Mouse (Mus musculus): Measurements from ENCODE around the gene Specc1l. TPM values are rescaled to one million over a fixed set of nuclear protein-coding genes. Genes with fewer than 3 reads are reported as not detected.
A peak's percentile ranks its signal among the peaks of the same experiment; 100 is the strongest.

Specc1l gene
- polyA plus RNA-seq, 1 experiment from 2014 or later = 9.2 TPM

DNA sequence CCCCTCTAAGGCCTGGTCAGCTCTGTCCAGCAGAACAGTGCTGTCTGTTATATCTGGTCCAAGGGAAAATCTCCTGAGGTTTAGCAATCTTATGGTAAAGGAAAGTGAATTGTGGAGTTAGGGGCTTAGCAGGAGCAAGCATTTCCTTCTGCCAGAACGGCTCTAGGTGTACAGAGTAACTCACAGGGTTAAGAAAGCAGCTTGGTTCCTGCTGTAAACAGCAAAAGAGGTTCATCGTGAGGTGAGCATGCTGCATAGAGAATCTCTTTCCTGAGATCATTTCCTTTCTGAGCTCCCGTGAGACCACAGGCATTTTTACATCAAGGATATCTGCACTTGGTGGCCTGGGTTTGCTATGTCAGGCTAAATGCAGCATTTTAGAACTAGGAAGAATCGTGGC lies 83.1 kb downstream of the Specc1l start:
- Histone ChIP-seq H3K4me2 (replicated peaks; ENCODE audit: low read depth) (no peak overlapping the region), H3K27me3 (ENCODE audit: control insufficient read depth, insufficient read depth, low read length) (no peaks in the 10 kb centered on the region), H3K36me3 (ENCODE audit: control insufficient read depth, insufficient read depth, low read length) (peaks cover 6% of the 10 kb centered on the region; the same call in 1 of the 2 replicates), H3K4me1 (replicated peaks; ENCODE audit: control insufficient read depth, insufficient read depth) (no peaks in the 10 kb centered on the region), H3K9me3 (ENCODE audit: control insufficient read depth, low read length) (no peaks in the 10 kb centered on the region), H3K9ac (ENCODE audit: low read length) (no peak overlapping the region), H3K27ac (replicated peaks) (no peak overlapping the region), H3K4me3 (ENCODE audit: low read depth, low read length) (no peak overlapping the region)
- ATAC-seq (ENCODE audit: low FRiP score, low TSS enrichment) (no peak), DNase-seq (ENCODE audit: low spot score) (peak; percentile 7)
- WGBS = 67% methylated on average over 4 of the region's 4 CpGs
- TF ChIP-seq EP300 (optimal IDR thresholded peaks at IDR 0.05) (no peak), CTCF (IDR thresholded peaks at IDR 0.05; ENCODE audit: low read depth) (no peak)

DNA sequence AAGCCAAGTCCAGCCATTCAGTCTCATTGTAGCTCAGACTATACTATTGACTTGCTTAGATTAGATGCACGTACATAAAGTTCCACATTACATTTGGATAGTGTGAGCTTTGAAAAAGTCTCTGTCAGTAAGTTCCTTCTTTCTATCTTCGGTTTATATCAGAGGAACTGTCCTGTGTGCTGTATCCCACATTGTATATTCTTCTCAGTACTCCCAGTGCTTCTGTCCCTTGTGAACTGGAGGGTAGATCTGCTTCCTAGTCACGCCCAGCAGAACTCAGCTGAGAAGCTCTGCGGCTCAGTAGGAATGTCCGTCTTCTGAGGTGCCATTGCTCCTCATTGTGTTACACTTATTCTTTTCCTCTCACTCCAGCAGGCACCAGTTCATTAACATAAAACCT lies 86.7 kb downstream of the Specc1l start:
- Histone ChIP-seq H3K4me3 (ENCODE audit: low read depth, low read length) (no peak overlapping the region), H3K9ac (ENCODE audit: low read length) (no peak overlapping the region), H3K4me1 (replicated peaks; ENCODE audit: control insufficient read depth, insufficient read depth) (no peaks in the 10 kb centered on the region), H3K27me3 (ENCODE audit: control insufficient read depth, insufficient read depth, low read length) (no peaks in the 10 kb centered on the region), H3K27ac (replicated peaks) (no peak overlapping the region), H3K4me2 (replicated peaks; ENCODE audit: low read depth) (no peak overlapping the region), H3K9me3 (ENCODE audit: control insufficient read depth, low read length) (no peaks in the 10 kb centered on the region), H3K36me3 (ENCODE audit: control insufficient read depth, insufficient read depth, low read length) (peaks cover 18% of the 10 kb centered on the region)
- 92% methylated on average over 5 of the region's 5 CpGs for WGBS
- ATAC-seq (ENCODE audit: low FRiP score, low TSS enrichment) (no peak), DNase-seq (ENCODE audit: low spot score) (no peak)
- TF ChIP-seq EP300 (optimal IDR thresholded peaks at IDR 0.05) (no peak), CTCF (IDR thresholded peaks at IDR 0.05; ENCODE audit: low read depth) (no peak)

DNA sequence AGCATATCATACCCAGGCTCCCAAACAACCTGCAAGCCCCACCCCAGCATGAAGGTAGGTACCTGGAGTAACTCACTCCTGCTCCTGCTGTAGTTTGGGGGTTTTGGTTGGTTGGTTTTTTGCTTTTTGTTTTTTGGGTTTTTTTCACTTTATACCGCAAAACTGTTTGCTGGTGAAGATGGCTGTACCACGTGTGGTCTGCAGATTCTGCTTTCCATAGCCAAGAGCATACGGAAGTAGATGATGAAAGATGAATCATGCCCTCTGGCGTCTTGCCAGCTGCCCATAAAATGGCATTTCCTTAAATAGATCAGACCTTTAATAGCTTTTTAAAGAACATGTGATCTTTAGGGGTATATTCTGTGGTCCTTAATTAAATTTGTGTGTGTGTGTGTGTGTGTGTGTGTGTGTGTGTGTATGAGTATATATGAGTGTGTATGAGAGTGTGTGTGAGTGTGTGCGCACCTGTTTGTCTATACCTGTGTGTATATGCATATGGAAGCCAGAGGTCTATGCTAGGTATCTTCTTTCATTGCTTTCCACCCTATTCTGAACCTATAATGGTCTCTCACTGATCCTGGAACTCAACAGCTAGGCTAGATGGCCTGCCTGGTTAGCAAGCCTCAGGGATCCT lies 88.0 kb downstream of the Specc1l start:
- TF ChIP-seq CTCF (IDR thresholded peaks at IDR 0.05; ENCODE audit: low read depth) (no peak), EP300 (optimal IDR thresholded peaks at IDR 0.05) (no peak)
- Histone ChIP-seq H3K27ac (replicated peaks) (0 out of 2 replicates have a peak overlapping the region, but pooled peaks have one; percentile 13), H3K27me3 (ENCODE audit: control insufficient read depth, insufficient read depth, low read length) (no peaks in the 10 kb centered on the region), H3K9me3 (ENCODE audit: control insufficient read depth, low read length) (no peaks in the 10 kb centered on the region), H3K4me1 (replicated peaks; ENCODE audit: control insufficient read depth, insufficient read depth) (no peaks in the 10 kb centered on the region), H3K9ac (ENCODE audit: low read length) (no peak overlapping the region), H3K4me2 (replicated peaks; ENCODE audit: low read depth) (no peak overlapping the region), H3K36me3 (ENCODE audit: control insufficient read depth, insufficient read depth, low read length) (peaks cover 15% of the 10 kb centered on the region), H3K4me3 (ENCODE audit: low read depth, low read length) (no peak overlapping the region)
- ATAC-seq (ENCODE audit: low FRiP score, low TSS enrichment) (peak; percentile 58), DNase-seq (ENCODE audit: low spot score) (peak; percentile 76)
- WGBS = 40% methylated on average over 5 of the region's 5 CpGs

DNA sequence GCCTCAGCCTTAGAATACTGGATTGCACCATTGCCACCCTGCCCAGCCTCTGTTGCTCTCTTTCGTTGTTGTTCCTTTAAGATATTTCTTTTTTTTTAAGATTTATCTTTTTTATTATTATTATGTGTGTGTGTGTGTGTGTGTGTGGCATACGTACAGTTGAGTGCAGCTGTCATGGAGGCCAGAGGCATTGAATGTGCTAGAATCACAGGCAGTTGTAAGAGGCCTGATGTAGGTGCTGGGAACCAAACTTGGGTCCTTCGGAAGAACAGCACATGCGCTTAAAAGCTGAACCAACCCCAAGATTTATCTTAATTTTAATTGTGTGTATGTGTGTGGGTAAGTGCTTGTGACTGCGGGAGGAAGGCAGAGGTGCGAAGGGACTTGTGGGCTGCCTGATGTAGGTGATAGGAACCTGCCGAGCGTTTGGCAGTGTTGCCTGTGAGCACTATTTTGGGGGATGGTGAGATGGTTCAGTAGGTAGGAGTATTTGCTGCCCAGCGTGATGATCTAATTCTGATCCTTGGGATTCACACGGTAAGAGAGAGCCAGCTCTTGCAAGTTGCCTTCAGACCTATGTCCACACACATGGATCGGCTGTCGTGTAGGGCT lies 89.4 kb downstream of the Specc1l start:
- peaks cover 12% of the 10 kb centered on the region for H3K36me3 ChIP-seq (ENCODE audit: control insufficient read depth, insufficient read depth, low read length)
- H3K27me3 ChIP-seq (ENCODE audit: control insufficient read depth, insufficient read depth, low read length) = no peaks in the 10 kb centered on the region
- no peak for TF ChIP-seq EP300 (optimal IDR thresholded peaks at IDR 0.05)
- no peak for TF ChIP-seq CTCF (IDR thresholded peaks at IDR 0.05; ENCODE audit: low read depth)
- H3K4me1 ChIP-seq (replicated peaks; ENCODE audit: control insufficient read depth, insufficient read depth) = no peaks in the 10 kb centered on the region
- 87% methylated on average over 12 of the region's 12 CpGs for WGBS
- DNase-seq (ENCODE audit: low spot score) (no peak), ATAC-seq (ENCODE audit: low FRiP score, low TSS enrichment) (no peak)
- H3K4me3 ChIP-seq (ENCODE audit: low read depth, low read length) = no peak overlapping the region
- no peaks in the 10 kb centered on the region for H3K9me3 ChIP-seq (ENCODE audit: control insufficient read depth, low read length)
- H3K4me2 ChIP-seq (replicated peaks; ENCODE audit: low read depth) = no peak overlapping the region
- H3K27ac ChIP-seq (replicated peaks) = no peak overlapping the region
- H3K9ac ChIP-seq (ENCODE audit: low read length) = no peak overlapping the region

DNA sequence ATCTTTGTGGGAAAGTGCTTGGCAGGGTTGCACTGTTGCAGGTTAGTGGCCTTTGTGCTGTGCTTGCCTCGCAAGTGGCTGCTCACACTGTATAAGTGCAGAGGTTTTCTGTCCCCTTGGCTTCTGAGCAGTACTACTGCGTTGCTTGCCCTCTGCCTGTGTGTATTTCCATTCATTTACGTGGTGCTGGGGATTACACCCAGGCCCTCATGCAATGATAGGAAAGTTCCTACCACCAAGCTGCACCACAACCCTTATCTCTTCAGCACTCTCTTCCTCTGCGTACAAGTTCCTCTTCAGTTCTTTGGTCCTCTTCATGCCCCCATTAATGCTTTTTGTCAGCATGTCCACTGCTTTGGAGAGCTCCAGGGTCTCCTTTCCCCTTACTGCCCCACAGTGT lies 90.1 kb downstream of the Specc1l start:
- Histone ChIP-seq H3K4me2 (replicated peaks; ENCODE audit: low read depth) (no peak overlapping the region), H3K9me3 (ENCODE audit: control insufficient read depth, low read length) (no peaks in the 10 kb centered on the region), H3K4me1 (replicated peaks; ENCODE audit: control insufficient read depth, insufficient read depth) (no peaks in the 10 kb centered on the region), H3K4me3 (ENCODE audit: low read depth, low read length) (no peak overlapping the region), H3K27me3 (ENCODE audit: control insufficient read depth, insufficient read depth, low read length) (no peaks in the 10 kb centered on the region), H3K9ac (ENCODE audit: low read length) (no peak overlapping the region), H3K36me3 (ENCODE audit: control insufficient read depth, insufficient read depth, low read length) (peaks cover 13% of the 10 kb centered on the region), H3K27ac (replicated peaks) (no peak overlapping the region)
- TF ChIP-seq CTCF (IDR thresholded peaks at IDR 0.05; ENCODE audit: low read depth) (no peak), EP300 (optimal IDR thresholded peaks at IDR 0.05) (no peak)
- DNase-seq (ENCODE audit: low spot score) (no peak), ATAC-seq (ENCODE audit: low FRiP score, low TSS enrichment) (no peak)
- WGBS = 87% methylated on average over 4 of the region's 4 CpGs

DNA sequence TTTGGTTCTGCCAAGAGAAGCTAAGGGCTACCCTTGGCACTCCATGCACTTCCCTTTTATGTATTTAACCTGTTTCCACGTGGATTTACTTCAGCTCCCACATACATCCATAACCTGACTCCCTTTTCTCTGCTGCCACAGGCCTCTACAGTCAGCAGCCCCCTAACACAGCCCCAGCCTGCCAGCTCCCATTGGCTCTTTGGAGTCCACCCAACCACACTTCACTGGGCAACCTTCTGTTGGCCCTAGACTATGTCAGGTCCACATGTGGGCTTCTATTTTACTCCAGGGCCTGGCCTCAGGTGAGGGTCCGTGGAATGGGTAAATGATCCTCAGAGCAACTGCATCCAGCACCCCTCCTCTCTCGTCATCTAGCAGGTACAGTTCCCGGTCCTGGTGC lies 90.7 kb downstream of the Specc1l start:
- peaks cover 18% of the 10 kb centered on the region for H3K36me3 ChIP-seq (ENCODE audit: control insufficient read depth, insufficient read depth, low read length)
- DNase-seq (ENCODE audit: low spot score) (no peak), ATAC-seq (ENCODE audit: low FRiP score, low TSS enrichment) (no peak)
- no peak overlapping the region for H3K4me3 ChIP-seq (ENCODE audit: low read depth, low read length)
- H3K4me2 ChIP-seq (replicated peaks; ENCODE audit: low read depth) = no peak overlapping the region
- H3K27me3 ChIP-seq (ENCODE audit: control insufficient read depth, insufficient read depth, low read length) = no peaks in the 10 kb centered on the region
- no peaks in the 10 kb centered on the region for H3K4me1 ChIP-seq (replicated peaks; ENCODE audit: control insufficient read depth, insufficient read depth)
- no peaks in the 10 kb centered on the region for H3K9me3 ChIP-seq (ENCODE audit: control insufficient read depth, low read length)
- no peak overlapping the region for H3K9ac ChIP-seq (ENCODE audit: low read length)
- no peak for TF ChIP-seq EP300 (optimal IDR thresholded peaks at IDR 0.05)
- TF ChIP-seq CTCF (IDR thresholded peaks at IDR 0.05; ENCODE audit: low read depth) = no peak
- 94% methylated on average over 4 of the region's 4 CpGs for WGBS
- no peak overlapping the region for H3K27ac ChIP-seq (replicated peaks)
